Mouse (Mus musculus): ENCODE data around the gene Olfr821. TPM values are rescaled to one million over a fixed set of nuclear protein-coding genes. Genes with fewer than 3 reads are reported as not detected.
"Not testable (repeated sequence)": the region's sequence is repeated elsewhere in the genome, so short reads cannot be mapped to it uniquely, and the experiment has no call there.

Olfr821 gene
- total RNA-seq (2017): not detected in 2 replicates

GRCm38 (mm10) chr10:130030048-130030447 lies at the start of gene Olfr821:
Olfr821 (plus strand) TSS chr10:130030348.
- ATAC-seq (replicated peaks; ENCODE audit: low read depth, poor library complexity, severe bottlenecking): no peak

- ATAC-seq (replicated peaks; ENCODE audit: low read depth, poor library complexity, severe bottlenecking): peak; percentile 84
Measured at GRCm38 (mm10) chr10:129981867-129982266, 48.3 kb upstream of the Olfr821 start.

- not testable (repeated sequence) for ATAC-seq (replicated peaks; ENCODE audit: low read depth, poor library complexity, severe bottlenecking)
Measured at GRCm38 (mm10) chr10:129984962-129985361, 45.2 kb upstream of the Olfr821 start, which contains the start of gene Gm10310. Gm10310 (minus strand) TSS chr10:129985062.

GRCm38 (mm10) chr10:130004104-130004503 lies 26.0 kb upstream of the Olfr821 start:
- not testable (repeated sequence) for ATAC-seq (replicated peaks; ENCODE audit: low read depth, poor library complexity, severe bottlenecking)

GRCm38 (mm10) chr10:130005366-130005765 lies 24.8 kb upstream of the Olfr821 start:
- not testable (repeated sequence) for ATAC-seq (replicated peaks; ENCODE audit: low read depth, poor library complexity, severe bottlenecking)

- no peak for ATAC-seq (replicated peaks; ENCODE audit: low read depth, poor library complexity, severe bottlenecking)
Measured at GRCm38 (mm10) chr10:130012321-130012720, 17.8 kb upstream of the Olfr821 start, which contains the start of gene Olfr820. Olfr820 (plus strand) TSS chr10:130012621.

GRCm38 (mm10) chr10:130037096-130037495 lies 6.9 kb downstream of the Olfr821 start:
- ATAC-seq (replicated peaks; ENCODE audit: low read depth, poor library complexity, severe bottlenecking): no peak

GRCm38 (mm10) chr10:130070910-130071309 lies 40.8 kb downstream of the Olfr821 start, which contains the start of gene Olfr822:
Olfr822 (plus strand) TSS chr10:130071210.
- no peak for ATAC-seq (replicated peaks; ENCODE audit: low read depth, poor library complexity, severe bottlenecking)

Other genes starting within 250 kb of the Olfr821 start
- gene Olfr810, start 235.4 kb upstream of the Olfr821 start, total RNA-seq (2017): not detected in 2 replicates
- not detected in 2 replicates for gene Olfr811, start 226.0 kb upstream of the Olfr821 start, total RNA-seq (2017)
- gene Olfr812, start 184.3 kb upstream of the Olfr821 start, total RNA-seq (2017): not detected in 2 replicates
- gene Olfr813, start 175.0 kb upstream of the Olfr821 start, total RNA-seq (2017): not detected in 2 replicates
- gene Olfr814, start 150.5 kb upstream of the Olfr821 start, total RNA-seq (2017): not detected in 2 replicates
- not detected in 2 replicates for gene Olfr815, start 124.5 kb upstream of the Olfr821 start, total RNA-seq (2017)
- not detected in 2 replicates for gene Olfr816, start 114.8 kb upstream of the Olfr821 start, total RNA-seq (2017)
- not detected in 2 replicates for gene Olfr818, start 81.2 kb upstream of the Olfr821 start, total RNA-seq (2017)
- gene Olfr819, start 63.1 kb upstream of the Olfr821 start, total RNA-seq (2017): not detected in 2 replicates
- gene Olfr247, start 54.2 kb upstream of the Olfr821 start, total RNA-seq (2017): not detected in 2 replicates
- not detected in 2 replicates for gene Gm10310, start 45.3 kb upstream of the Olfr821 start, total RNA-seq (2017)
- gene Olfr820, start 17.7 kb upstream of the Olfr821 start, total RNA-seq (2017): not detected in 2 replicates
- not detected in 2 replicates for gene Olfr822, start 40.9 kb downstream of the Olfr821 start, total RNA-seq (2017)
- gene Olfr823, start 85.0 kb downstream of the Olfr821 start, total RNA-seq (2017): not detected in 2 replicates
- not detected in 2 replicates for gene Olfr824, start 99.7 kb downstream of the Olfr821 start, total RNA-seq (2017)
- gene Olfr825, start 136.4 kb downstream of the Olfr821 start, total RNA-seq (2017): not detected in 2 replicates
- not detected in 2 replicates for gene Olfr826, start 153.8 kb downstream of the Olfr821 start, total RNA-seq (2017)
- gene Olfr827, start 184.1 kb downstream of the Olfr821 start, total RNA-seq (2017): not detected in 2 replicates
- not detected in 2 replicates for gene Neurod4, start 249.9 kb downstream of the Olfr821 start, total RNA-seq (2017)

Measured in common myeloid progenitor, adult 5-6 weeks (primary cell).